Mouse (Mus musculus) right cerebral cortex, postnatal 14 days (tissue): ENCODE data around the gene Btbd3.
"Not testable (repeated sequence)": the region's sequence is repeated elsewhere in the genome, so short reads cannot be mapped to it uniquely, and the experiment has no call there.

Experiments
- DNase-seq: peaks from one replicate; pipeline ENCODE4 v3.0.0; 2022

Btbd3 gene

DNA sequence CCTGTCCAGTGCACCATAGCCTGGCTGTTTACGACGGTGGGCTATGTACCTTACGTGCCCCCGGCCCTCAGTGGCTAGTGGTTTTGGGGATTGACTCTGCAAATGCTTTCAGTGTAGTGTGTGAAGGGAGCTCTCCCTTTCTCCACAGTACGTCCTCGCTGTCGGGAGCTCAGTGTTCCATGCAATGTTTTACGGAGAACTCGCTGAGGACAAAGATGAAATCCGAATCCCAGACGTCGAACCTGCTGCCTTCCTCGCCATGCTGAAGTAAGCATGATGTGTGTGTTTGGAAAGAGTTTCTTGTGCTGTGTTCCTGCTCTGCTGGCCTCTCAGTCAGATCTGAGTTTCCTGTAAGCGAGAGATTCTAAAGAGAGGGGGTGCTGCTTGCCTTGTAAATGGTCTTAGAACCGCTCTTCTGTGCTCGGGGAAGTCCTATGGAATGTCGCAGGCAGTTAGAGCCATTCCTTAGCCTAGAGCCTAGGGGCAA, 23.9 kb downstream of the Btbd3 start:
- no peak for DNase-seq

DNA sequence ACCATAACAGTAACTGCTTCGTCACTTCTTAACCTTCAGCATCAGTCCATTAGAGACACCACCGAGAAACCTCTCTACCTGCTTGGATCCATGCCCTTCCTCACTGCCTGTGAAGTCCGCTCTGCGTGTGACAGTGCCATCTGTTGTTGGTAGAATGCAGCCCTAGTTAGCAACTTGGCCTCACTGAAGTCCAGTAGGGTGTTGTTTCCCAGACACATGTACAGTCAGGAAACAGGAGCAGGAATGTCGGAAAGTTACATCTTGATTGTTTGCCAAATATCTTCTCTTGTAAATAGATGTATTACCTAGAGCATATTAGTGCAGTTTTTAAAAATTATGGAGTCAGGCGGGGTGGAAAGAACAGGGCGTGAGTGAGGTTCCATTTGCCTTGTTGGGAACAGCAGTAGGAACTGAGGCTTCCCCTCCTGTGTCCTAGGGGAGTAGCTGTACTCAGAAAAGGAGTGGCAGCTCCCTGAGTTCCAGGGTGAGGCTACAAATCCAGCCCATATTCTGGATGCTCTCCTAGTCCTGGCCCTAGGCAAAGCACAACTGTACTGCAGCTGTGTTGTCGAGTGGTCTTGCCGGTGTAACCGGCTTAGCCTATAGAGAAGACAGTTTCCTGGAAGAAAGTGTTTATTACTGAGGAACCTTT, 25.3 kb downstream of the Btbd3 start:
- DNase-seq: no peak

GRCm38 (mm10) chr2:138283372-138283771, 27.0 kb downstream of the Btbd3 start:
- DNase-seq: no peak

GRCm38 (mm10) chr2:138283856-138284255, 27.5 kb downstream of the Btbd3 start:
- no peak for DNase-seq

- DNase-seq: no peak
Observed at GRCm38 (mm10) chr2:138285811-138286210, 29.4 kb downstream of the Btbd3 start.

DNA sequence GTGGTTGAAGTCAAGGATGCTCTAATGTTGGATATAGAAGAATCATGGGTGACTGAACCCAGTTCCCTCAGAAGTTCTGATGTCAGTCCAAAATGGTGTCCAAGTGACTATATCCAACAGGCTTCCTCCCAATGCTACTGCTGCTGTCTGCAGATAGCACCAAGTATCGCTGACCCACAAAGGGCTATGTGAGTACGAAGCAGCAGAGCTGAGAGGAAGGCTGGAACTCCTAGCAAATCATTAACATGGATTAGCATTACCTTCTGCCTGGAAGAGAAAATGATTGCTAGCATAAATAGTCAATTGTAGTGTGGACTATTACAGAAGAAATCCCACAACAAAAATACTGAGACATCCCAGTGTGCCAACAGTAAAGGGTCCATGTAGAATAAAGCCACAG, 33.8 kb downstream of the Btbd3 start:
- DNase-seq: no peak

GRCm38 (mm10) chr2:138294286-138294685, 37.9 kb downstream of the Btbd3 start:
- DNase-seq: no peak

DNA sequence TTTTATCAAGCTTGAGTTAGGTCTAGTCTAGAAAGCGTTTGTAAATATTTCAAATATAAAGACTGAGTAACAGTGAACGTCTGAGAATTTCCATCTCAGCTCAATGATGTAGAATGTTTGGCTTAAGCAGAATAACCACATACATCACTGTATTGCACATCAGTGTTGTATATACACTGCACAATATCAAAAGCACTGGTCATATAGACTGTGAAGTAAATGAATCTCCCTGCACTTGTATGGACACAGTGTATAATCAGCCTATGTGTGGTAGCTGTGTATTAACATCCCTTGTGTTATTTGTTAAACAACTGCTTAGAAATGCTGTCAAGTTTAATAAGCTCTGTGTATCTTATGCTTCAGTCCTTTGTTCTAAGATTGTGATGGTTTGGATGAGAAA, 49.9 kb downstream of the Btbd3 start:
- no peak for DNase-seq

DNA sequence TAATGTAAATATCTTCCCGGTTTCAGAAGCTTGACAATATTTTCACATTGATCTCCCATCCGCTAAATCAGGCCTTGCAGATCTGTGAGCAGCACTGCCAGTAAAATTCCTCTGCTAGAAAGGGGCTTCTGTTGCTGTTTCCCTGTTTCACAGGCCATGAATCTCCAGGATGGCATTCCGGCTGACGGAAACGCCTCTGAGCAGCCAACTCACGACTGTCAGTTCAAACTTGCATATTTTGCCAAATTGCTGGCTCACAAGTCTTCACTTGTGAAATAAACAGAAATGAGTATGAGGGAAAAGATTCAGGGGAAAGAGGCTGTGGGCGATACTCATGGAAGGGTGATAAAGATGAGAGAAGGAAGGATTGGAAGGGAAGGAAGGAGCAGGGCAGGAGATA, 59.3 kb downstream of the Btbd3 start:
- no peak for DNase-seq

GRCm38 (mm10) chr2:138320408-138320807, 64.0 kb downstream of the Btbd3 start:
- no peak for DNase-seq

DNA sequence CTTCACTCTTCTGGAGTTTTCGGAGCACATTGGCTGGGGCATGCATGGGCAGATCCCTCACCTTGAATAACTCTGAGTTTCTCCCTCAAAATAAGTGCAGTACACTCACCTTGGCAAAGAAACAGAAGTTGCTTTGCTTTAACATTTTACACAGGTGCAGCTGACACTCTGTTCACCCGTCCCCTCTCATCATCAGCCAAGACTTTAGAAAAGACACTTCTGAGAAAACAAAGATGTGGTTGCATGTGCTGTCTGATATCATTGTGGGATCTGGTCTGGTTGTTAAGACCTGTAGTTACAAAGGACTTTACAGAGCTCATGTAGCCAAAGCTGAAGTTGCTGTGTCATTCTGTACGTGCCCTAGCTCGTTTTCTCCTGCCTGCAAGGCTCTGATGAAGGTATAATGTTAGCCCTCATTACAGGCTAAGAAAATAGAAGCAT, 64.7 kb downstream of the Btbd3 start:
- DNase-seq: no peak

DNA sequence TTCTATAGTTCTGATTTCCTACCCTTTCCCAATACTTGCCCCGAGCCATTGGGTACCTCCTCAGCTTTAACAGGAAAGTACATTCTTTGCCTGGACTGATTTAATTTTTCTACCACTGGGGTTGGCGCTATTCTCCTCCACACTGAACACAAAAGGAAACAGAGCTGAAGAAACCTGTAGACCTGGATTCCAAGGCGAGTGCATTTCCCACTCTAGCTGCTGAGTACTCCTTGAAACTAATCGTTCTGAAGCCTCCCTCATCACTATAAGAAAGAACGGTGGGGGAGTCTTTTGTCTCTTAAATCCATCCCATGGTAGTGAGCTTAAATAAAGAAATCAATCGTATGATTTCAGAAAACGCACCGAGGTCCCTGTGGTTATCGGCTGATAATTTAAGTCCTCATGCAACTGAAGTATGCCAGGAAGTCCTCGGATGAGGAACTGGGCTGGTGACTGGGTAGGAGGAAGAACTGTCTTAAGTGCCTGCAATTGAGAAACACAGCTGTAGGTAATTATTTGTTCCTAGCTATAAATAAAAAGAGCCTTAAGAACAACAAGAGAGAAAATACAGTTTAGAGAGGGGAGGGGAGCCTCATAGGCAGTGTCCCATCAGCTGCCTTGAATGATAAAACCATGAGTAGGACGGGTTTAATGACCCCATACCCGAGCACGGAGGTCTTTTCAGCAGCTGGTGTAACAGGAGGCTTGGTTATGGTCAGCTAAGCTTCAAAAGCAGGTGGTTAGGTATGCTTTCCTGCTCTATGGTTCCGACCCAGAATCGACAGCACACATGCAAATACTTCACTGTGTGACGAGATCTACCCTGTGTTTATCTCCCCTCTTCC, 66.1 kb downstream of the Btbd3 start:
- DNase-seq: no peak

DNA sequence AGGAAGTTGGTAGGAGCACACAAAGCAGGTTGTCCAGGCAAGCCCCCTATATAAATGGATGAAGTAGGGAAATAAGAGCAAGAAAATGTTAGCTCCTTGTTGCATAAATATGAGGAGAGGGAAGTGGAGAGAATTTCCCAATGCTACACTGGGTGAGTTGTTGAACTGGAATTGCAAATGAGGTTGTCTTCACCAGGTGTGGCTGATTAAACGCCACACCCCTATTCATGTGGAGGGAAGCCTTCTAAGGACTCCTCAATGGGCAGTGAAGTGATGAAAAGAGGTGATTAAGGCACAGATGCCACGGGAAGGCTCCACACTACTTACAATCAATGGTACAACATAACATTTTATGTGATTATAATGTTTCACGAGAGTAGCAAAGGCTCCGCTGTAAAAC, 70.0 kb downstream of the Btbd3 start:
- no peak for DNase-seq

DNA sequence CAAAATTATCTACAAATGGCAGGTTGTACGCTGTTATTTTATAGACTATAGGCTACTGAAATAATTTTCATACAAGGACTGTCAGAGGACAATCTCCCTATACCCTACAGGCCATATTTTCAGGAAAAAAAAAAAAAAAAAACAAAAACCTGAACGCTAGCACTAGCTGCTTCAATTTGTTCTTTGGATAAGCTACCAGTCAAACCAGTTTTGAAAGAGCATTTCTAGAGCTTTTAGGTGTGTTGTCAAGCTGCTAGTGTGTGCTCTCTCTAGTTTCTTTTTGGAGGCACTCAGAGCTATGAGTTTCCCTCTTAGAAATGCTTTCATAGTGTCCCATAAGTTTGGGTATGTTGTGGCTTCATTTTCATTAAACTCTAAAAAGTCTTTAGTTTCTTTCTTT, 77.8 kb downstream of the Btbd3 start:
- not testable (repeated sequence) for DNase-seq

DNA sequence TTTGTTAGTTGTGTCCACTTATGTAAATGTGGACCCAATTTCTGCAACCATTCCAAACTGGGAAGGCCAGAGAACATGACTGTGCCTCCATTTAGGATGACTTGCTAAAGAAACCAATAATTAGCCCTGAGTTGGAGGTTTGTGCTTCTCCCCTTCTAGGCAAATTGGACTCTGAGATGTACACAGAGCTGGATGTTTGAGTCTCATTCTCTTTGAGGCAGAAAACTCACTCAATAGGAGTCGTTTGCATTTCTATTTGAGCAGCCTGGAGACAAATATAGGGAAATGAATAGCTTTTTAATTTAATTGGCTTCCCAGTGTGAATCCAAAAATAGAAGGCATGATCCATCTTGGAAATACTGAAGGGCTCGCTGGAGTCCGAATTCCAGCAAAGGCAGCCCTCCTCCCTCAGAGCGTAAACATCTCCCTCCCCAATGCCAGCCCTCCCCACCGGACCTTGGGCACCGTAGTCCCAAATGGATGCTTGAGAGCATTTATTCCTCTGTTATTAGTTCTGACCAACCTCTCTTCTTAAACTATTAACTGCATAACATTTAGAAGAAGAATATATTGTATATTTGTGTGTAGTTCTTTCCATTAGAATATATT, 81.6 kb downstream of the Btbd3 start:
- no peak for DNase-seq

GRCm38 (mm10) chr2:138338524-138338923, 82.2 kb downstream of the Btbd3 start:
- no peak for DNase-seq

DNA sequence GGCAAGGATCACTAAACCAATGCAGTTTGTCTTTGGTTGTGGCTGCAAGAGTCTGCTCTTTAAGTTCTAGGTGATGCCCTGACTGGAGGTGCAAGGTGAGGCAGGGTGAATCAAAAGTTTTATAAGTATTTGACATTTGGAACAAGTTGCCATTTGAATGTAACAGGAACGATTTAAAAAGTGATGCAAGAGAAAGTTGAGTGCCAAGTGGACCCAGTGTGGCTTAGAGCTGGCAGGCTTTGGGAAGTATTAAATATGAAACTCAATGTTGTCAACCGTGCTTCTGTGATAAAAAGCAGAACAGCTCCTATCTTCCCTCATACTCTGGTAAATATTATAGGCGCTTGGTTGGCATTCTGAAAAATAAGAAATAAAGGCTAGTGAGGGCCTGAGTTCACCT, 99.0 kb downstream of the Btbd3 start:
- DNase-seq: no peak

DNA sequence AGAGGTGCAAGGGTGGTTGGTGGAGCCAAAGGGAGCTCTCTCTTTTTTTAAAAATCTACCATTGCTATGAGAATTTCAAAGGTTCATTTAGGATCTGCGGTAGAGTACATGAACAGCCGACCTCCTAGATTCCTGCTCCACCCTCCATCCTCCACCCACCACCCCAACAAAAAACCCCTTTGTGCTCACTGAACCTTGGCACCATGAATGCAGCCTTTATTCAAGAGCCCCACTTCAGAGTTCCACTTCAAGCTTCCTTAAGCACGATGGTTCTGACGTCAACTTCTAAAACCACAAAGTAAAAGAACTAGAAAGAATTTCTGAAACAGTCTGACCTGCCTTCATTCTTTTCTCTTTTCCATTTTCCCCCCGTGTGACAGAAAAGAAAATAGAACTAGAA, 106.1 kb downstream of the Btbd3 start:
- no peak for DNase-seq

DNA sequence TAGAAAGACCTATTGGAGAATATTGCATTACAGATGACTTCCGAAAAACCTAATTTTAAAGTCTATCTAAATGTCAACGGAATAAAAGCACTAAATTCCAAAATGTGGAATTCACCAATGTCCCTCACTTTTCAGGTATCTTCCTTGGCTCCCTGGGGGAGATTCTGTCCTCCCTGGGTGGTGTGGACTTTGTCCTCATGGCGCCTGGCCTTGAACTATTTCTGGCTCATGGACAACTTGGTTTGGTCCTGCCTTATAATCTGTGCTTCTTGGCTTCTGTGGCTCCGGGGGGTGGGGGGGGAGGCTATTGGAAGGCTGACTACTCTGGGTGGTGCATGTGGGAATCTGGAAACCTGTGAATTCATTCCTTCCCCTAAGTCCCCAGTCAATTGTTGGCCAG, 109.0 kb downstream of the Btbd3 start:
- no peak for DNase-seq

DNA sequence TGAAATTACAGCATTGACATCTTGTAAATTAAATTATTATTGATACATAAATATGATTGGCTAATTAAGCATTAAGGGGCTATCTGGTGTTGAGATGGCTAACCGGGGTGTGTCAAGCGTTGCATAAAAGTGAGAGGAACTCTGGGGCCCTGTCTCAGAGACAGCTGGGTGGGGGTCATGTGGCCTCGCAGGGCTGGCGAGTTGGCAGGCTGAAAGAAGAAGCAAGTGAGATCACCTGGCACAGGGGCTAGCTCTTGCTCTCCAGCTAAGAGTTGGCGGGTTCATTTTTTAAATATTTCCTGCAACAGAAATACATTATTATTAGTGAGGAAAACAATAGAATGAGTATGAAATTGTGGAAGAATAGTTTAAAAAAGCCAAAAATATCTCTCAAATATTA, 118.2 kb downstream of the Btbd3 start:
- no peak for DNase-seq

DNA sequence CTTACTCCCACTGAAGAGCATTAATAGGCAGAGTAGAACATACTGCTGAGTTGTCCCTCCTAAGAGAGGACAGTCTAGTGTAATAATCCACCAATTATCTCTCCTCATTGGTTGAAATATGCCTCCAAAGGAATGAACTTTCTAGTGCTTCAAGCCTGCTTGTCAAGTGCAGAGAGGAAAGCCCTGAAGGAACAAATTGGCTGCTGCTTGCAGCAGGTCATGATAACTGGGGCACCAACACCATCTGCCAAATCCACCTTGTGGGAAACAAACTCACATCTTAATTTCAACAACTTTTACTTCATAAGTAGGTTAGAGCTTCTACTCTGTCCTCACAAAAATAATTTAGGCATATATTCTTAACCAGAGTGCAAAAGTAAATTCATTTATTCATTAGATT, 122.5 kb downstream of the Btbd3 start:
- DNase-seq: no peak

- DNase-seq: no peak
Observed at GRCm38 (mm10) chr2:138384762-138385161, 128.4 kb downstream of the Btbd3 start.

GRCm38 (mm10) chr2:138388591-138388990, 132.2 kb downstream of the Btbd3 start:
- DNase-seq: no peak

GRCm38 (mm10) chr2:138403046-138403445, 146.7 kb downstream of the Btbd3 start:
- DNase-seq: no peak
